Mouse (Mus musculus) hindbrain, embryonic 16.5 days (tissue): ENCODE measurements at regions not wholly inside any gene's neighbourhood (a gene's known extent, or its start where the extent isn't known, plus 50 kb on each side); places are given as distances from the start of the nearest gene placed in this dataset.
A peak's percentile ranks its signal among the peaks of the same experiment; 100 is the strongest.
"Not testable (repeated sequence)": the region's sequence is repeated elsewhere in the genome, so short reads cannot be mapped to it uniquely, and the experiment has no call there.

Source experiments
- ATAC-seq: fragments of 200-750 bp; cut with Nextera tagmentation; 2 replicates; pipeline ENCODE4 v1.8.0; 2017; ENCODE audit warnings: moderate TSS enrichment, moderate library complexity
- H3K27ac ChIP-seq: fragments of 300-500 bp; sonication (generic); 2 replicates; pipeline ENCODE4 v1.5.1; 2014; ENCODE audit warnings: low read depth, mild to moderate bottlenecking, control low read depth, low read length, moderate library complexity
- H3K27me3 ChIP-seq: fragments of 300-500 bp; sonication (generic); replicated peaks from 2 replicates; pipeline ENCODE4 v1.6.1; 2014; ENCODE audit warnings: low read length; ENCODE audit not compliant: control insufficient read depth, insufficient read depth
- H3K36me3 ChIP-seq: fragments of 300-500 bp; sonication (generic); 2 replicates; pipeline ENCODE4 v1.6.1; 2014; ENCODE audit warnings: mild to moderate bottlenecking, low read length, moderate library complexity, mixed read lengths; ENCODE audit not compliant: control insufficient read depth, insufficient read depth
- H3K4me1 ChIP-seq: fragments of 300-500 bp; sonication (generic); 2 replicates; pipeline ENCODE4 v1.6.1; 2014; ENCODE audit warnings: low read depth, low read length; ENCODE audit not compliant: control insufficient read depth, insufficient read depth
- H3K4me2 ChIP-seq: fragments of 300-500 bp; sonication (generic); 2 replicates; pipeline ENCODE4 v1.6.1; 2014; ENCODE audit warnings: mild to moderate bottlenecking, low read length, control low read depth, moderate library complexity
- H3K4me3 ChIP-seq: fragments of 300-500 bp; sonication (generic); 2 replicates; pipeline ENCODE4 v1.5.1; 2014; ENCODE audit warnings: mild to moderate bottlenecking, low read length, control low read depth, moderate library complexity
- H3K9ac ChIP-seq: fragments of 300-500 bp; sonication (generic); 2 replicates; pipeline ENCODE4 v1.6.1; 2014; ENCODE audit warnings: low read depth, mild to moderate bottlenecking, control low read depth, low read length, moderate library complexity
- H3K9me3 ChIP-seq: fragments of 300-500 bp; sonication (generic); 2 replicates; pipeline ENCODE4 v1.6.1; 2014; ENCODE audit warnings: mild to moderate bottlenecking, low read length, moderate library complexity; ENCODE audit not compliant: control insufficient read depth
- WGBS: fragments of 180-500 bp; shearing (Covaris S2); extraction: QIAGEN DNeasy Blood & Tissue Kit; methylation state at CpG from one replicate; pipeline ENCODE4 v1.1.7; 2014; 5-methylcytosine and 5-hydroxymethylcytosine counted together

DNA sequence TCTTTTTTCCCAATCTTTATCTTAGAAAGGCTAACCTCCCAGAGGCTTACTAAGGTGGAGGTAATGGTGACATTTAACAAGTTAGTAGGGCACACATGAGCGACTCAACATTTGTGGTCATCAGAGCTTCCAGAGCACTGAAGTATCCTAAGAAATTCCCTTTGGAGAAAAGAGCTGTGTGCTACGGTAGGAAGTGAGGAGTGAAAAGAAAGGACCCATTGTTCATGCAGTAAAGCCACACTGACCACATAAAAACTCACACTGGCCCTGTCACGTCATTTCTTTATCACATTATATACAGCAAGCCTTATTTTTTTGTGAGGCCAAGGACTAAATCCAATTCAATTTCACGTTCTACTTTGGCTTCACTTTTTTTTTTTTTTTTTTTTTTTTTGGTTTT lies 80.7 kb upstream of the Dynlt1c start:
- H3K27ac ChIP-seq, H3K9me3 ChIP-seq, H3K4me3 ChIP-seq, H3K4me1 ChIP-seq, ATAC-seq, H3K27me3 ChIP-seq, H3K36me3 ChIP-seq, H3K4me2 ChIP-seq, H3K9ac ChIP-seq: not testable (repeated sequence)
- 44% methylated on average over 4 of the region's 4 CpGs for WGBS

GRCm38 (mm10) chr17:6522185-6522584 lies 79.3 kb upstream of the Dynlt1c start:
- H3K4me1 ChIP-seq, ATAC-seq, H3K4me3 ChIP-seq, H3K36me3 ChIP-seq, H3K4me2 ChIP-seq, H3K9ac ChIP-seq, H3K27ac ChIP-seq, H3K9me3 ChIP-seq, H3K27me3 ChIP-seq: not testable (repeated sequence)
- WGBS = 84% methylated on average over 5 of the region's 9 CpGs

DNA sequence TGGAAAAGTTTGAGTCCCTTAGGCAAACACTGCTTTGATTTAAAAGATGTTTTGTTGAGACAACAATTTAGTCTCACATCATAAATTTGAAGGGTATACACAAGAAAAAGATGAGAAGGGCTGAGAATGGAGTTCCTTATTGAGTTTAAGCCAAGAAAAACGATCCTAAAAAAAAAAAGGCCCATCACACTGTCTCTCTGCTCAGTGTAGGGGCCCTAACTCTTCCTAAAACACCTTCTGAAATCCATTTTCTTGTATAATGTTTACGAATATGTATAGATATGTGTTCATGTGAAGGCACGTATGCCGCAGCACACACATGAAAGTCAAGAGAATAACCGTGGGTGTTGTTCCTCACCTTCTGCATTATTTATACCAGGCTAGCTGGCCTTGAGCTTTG lies 62.7 kb upstream of the Dynlt1c start:
- not testable (repeated sequence) for H3K4me1 ChIP-seq, H3K4me2 ChIP-seq, ATAC-seq, H3K4me3 ChIP-seq, H3K36me3 ChIP-seq, H3K9me3 ChIP-seq, H3K27ac ChIP-seq, H3K9ac ChIP-seq, H3K27me3 ChIP-seq
- no CpG with 5 or more reads among the region's 5 CpGs for WGBS

DNA sequence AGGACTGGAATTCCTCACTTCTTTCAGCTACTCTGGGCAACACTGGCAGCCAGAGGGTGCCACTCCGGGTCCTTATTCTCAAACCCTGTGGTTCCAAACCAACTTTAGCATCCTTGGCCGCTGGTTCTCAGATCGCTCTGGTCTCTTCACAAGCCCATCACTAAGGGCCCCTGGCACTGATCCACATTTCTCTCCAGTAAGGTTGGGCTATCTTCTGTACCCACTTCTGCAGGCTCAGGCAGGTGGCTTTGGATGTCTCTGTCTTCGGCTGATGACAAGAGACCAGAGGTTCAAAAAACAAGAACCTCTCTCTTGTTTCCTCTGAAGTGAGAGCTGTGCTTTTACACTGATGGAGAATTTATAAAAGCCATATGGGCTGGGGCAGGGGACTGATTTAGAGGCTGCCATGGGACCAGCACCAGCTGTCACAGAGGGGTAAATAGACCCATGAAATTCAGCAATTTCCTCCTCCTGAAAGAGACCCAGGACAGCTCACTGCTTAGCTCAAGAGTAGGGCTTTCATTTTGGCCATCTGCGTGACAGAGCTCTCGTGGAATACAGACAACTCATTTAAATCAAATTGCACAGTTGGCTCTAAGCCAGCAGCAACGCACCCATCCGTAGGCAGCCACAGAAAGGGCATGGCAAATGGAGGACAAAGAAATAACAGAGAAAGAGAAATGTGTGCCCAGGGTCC lies 54.3 kb upstream of the Dynlt1c start:
- H3K4me2 ChIP-seq, H3K27me3 ChIP-seq, H3K36me3 ChIP-seq, H3K27ac ChIP-seq, H3K9ac ChIP-seq, H3K4me1 ChIP-seq, H3K9me3 ChIP-seq, H3K4me3 ChIP-seq: not testable (repeated sequence)
- ATAC-seq = peak; percentile 80
- no CpG with 5 or more reads among the region's 8 CpGs for WGBS

DNA sequence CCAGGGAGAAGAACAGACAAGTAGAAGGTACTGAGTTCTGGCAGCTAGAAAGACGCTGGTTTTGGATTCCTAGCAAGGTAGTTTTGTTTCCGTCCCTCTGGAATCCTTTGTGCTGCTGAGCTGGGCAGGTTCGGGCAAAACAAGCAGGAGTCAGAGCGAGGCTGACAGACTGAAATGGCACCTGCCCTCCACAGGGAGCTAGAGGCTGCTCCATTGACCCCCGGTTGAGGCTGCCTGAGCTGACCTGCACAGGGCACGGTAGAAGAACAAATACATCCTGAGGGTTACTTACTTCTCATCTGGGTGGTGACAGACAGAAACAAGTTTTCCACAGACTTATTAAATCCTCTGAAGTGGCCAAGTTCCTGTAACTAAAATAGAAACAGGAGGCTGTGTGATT lies 53.5 kb upstream of the Dynlt1c start:
- not testable (repeated sequence) for H3K4me3 ChIP-seq, H3K9ac ChIP-seq, H3K27me3 ChIP-seq, H3K27ac ChIP-seq, H3K36me3 ChIP-seq, H3K4me2 ChIP-seq, H3K4me1 ChIP-seq, H3K9me3 ChIP-seq, ATAC-seq
- WGBS = no CpG with 5 or more reads among the region's 6 CpGs
